Mouse (Mus musculus) hindbrain, embryonic 11.5 days (tissue): Measurements from ENCODE around the gene Lmntd2. TPM values are rescaled to one million over a fixed set of nuclear protein-coding genes. Genes with fewer than 3 reads are reported as not detected.

Experiments
- ATAC-seq: fragments of 200-750 bp; cut with Nextera tagmentation; 2 replicates; pipeline ENCODE4 v1.8.0; 2017; ENCODE audit warnings: mild to moderate bottlenecking, moderate TSS enrichment, moderate library complexity; ENCODE audit not compliant: low FRiP score
- DNase-seq: peaks from one replicate; pipeline ENCODE4 v3.0.0-alpha.2; 2015; ENCODE audit warnings: low spot score
- H3K27ac ChIP-seq: fragments of 300-500 bp; sonication (generic); 2 replicates; pipeline ENCODE4 v1.5.1; 2014; ENCODE audit warnings: mild to moderate bottlenecking, low read depth, low read length
- H3K27me3 ChIP-seq: fragments of 300-500 bp; sonication (generic); 2 replicates; pipeline ENCODE4 v1.6.1; 2014; ENCODE audit warnings: mild to moderate bottlenecking, low read length, moderate library complexity, mixed read lengths; ENCODE audit not compliant: control insufficient read depth, insufficient read depth
- H3K36me3 ChIP-seq: fragments of 300-500 bp; sonication (generic); 2 replicates; pipeline ENCODE4 v1.6.1; 2014; ENCODE audit warnings: mild to moderate bottlenecking, low read length, moderate library complexity, mixed read lengths; ENCODE audit not compliant: control insufficient read depth, insufficient read depth
- H3K4me1 ChIP-seq: fragments of 300-500 bp; sonication (generic); replicated peaks from 2 replicates; pipeline ENCODE4 v1.6.1; 2014; ENCODE audit warnings: low read length, mixed read lengths; ENCODE audit not compliant: control insufficient read depth, insufficient read depth
- H3K4me2 ChIP-seq: fragments of 300-500 bp; sonication (generic); replicated peaks from 2 replicates; pipeline ENCODE4 v1.6.1; 2014; ENCODE audit warnings: mild to moderate bottlenecking, low read depth, low read length
- H3K4me3 ChIP-seq: fragments of 300-500 bp; sonication (generic); 2 replicates; pipeline ENCODE4 v1.5.1; 2014; ENCODE audit warnings: low read depth, low read length
- H3K9ac ChIP-seq: fragments of 300-500 bp; sonication (generic); 2 replicates; pipeline ENCODE4 v1.6.1; 2014; ENCODE audit warnings: low read depth, low read length
- H3K9me3 ChIP-seq: fragments of 300-500 bp; sonication (generic); 2 replicates; pipeline ENCODE4 v1.6.1; 2016; ENCODE audit warnings: low read length; ENCODE audit not compliant: control insufficient read depth
- WGBS: fragments of 180-500 bp; shearing (Covaris S2); extraction: QIAGEN DNeasy Blood & Tissue Kit; methylation state at CpG from one replicate; pipeline ENCODE4 v1.1.7; 2014; 5-methylcytosine and 5-hydroxymethylcytosine counted together
- polyA plus RNA-seq: library from polyadenylated mRNA; unstranded; fragments of >200 nt; fragmentation: Nextera tagmentation; extraction: Ambion mirVana; gene quantifications from 2 replicates; pipeline ENCODE4 v1.2.1, GENCODE M21; 2014

Lmntd2 gene
- polyA plus RNA-seq, 1 experiment from 2014 or later: 2.3 TPM

- no peaks in the 10 kb centered on the region for H3K9me3 ChIP-seq
- no peak overlapping the region for H3K27ac ChIP-seq
- no peak overlapping the region for H3K9ac ChIP-seq
- no peak for ATAC-seq
- H3K36me3 ChIP-seq: no peaks in the 10 kb centered on the region
- DNase-seq: no peak
- H3K27me3 ChIP-seq: no peaks in the 10 kb centered on the region
- WGBS: 88% methylated on average over 14 of the region's 14 CpGs
- no peak overlapping the region for H3K4me3 ChIP-seq
- no peak overlapping the region for H3K4me2 ChIP-seq
- peaks cover 5% of the 10 kb centered on the region; the same call in 1 of the 2 replicates for H3K4me1 ChIP-seq
Measured at GRCm38 (mm10) chr7:141210606-141211131, 3.2 kb downstream of the Lmntd2 start.

- DNase-seq (no peak), ATAC-seq (no peak)
- Histone ChIP-seq H3K36me3 (no peaks in the 10 kb centered on the region), H3K27me3 (no peaks in the 10 kb centered on the region), H3K4me1 (peaks cover 4% of the 10 kb centered on the region; the same call in 1 of the 2 replicates), H3K9ac (no peak overlapping the region), H3K27ac (no peak overlapping the region), H3K4me3 (no peak overlapping the region), H3K9me3 (no peaks in the 10 kb centered on the region), H3K4me2 (no peak overlapping the region)
- WGBS: 81% methylated on average over 12 of the region's 12 CpGs
Measured at GRCm38 (mm10) chr7:141210137-141210536, 3.7 kb downstream of the Lmntd2 start.

DNA sequence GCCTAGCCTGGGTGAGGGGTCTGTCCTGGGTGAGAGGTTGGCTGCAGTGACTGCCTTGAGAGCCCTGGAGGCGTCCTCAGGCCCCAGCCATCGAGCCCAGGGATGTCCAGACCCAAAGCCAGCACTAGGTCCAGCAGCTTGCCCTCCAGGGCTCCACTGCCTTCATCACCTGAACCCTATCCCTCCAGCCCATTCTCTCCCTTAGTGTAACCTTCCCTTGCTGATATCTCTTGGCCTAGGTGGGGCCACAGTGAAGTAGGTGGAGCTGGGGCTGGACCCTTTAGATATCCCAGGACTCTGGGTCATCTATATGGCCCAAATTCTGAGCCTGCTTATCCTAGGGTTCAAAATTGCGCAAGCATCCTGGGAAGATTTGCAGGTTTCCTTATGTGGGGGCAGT, 4.4 kb downstream of the Lmntd2 start:
- no peak overlapping the region for H3K4me3 ChIP-seq
- DNase-seq (no peak), ATAC-seq (no peak)
- no peak overlapping the region for H3K27ac ChIP-seq
- H3K4me2 ChIP-seq: no peak overlapping the region
- H3K27me3 ChIP-seq: no peaks in the 10 kb centered on the region
- no peaks in the 10 kb centered on the region for H3K36me3 ChIP-seq
- no peak overlapping the region for H3K9ac ChIP-seq
- 83% methylated on average over 3 of the region's 3 CpGs for WGBS
- no peaks in the 10 kb centered on the region for H3K9me3 ChIP-seq
- no peaks in the 10 kb centered on the region for H3K4me1 ChIP-seq

- ATAC-seq: no peak
Measured at GRCm38 (mm10) chr7:141206182-141206937, 7.5 kb downstream of the Lmntd2 start.

GRCm38 (mm10) chr7:141205504-141205903, 8.4 kb downstream of the Lmntd2 start:
- no peak for ATAC-seq
- DNase-seq: no peak
- Histone ChIP-seq H3K27ac (no peak overlapping the region), H3K9ac (no peak overlapping the region), H3K27me3 (no peaks in the 10 kb centered on the region), H3K4me2 (no peak overlapping the region), H3K36me3 (no peaks in the 10 kb centered on the region), H3K9me3 (no peaks in the 10 kb centered on the region), H3K4me3 (no peak overlapping the region), H3K4me1 (no peaks in the 10 kb centered on the region)
- WGBS: 93% methylated on average over 5 of the region's 5 CpGs

More at GRCm38 (mm10) chr7:141206182-141206937, 7.5 kb downstream of the Lmntd2 start:
- Histone ChIP-seq H3K27ac (no peak overlapping the region), H3K9ac (no peak overlapping the region), H3K27me3 (no peaks in the 10 kb centered on the region), H3K4me3 (no peak overlapping the region), H3K4me2 (no peak overlapping the region), H3K9me3 (no peaks in the 10 kb centered on the region), H3K36me3 (no peaks in the 10 kb centered on the region), H3K4me1 (no peaks in the 10 kb centered on the region)
- no peak for DNase-seq
- WGBS: 90% methylated on average over 18 of the region's 18 CpGs

DNA sequence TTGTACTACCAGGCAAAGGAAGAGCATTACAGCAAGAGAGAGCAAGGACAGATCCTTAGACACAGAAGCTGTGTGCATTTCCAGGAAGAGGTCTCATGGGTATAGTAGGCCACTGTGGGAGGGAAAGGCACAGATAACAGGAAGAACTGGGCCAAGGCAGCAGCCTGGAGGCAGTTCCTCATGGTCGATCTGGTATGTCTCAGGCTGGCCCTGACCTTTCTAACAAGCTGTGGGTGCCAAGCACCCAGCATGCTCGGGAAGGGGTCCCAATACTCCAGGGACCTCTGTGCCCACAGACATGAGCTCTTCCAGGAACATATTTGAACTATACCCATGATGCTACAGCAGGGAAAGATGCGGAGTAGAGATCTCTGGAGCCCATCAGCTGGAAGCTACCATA, 9.3 kb downstream of the Lmntd2 start:
- no peak for ATAC-seq
- H3K27me3 ChIP-seq: no peaks in the 10 kb centered on the region
- no peak overlapping the region for H3K27ac ChIP-seq
- no peak overlapping the region for H3K4me3 ChIP-seq
- no peak overlapping the region for H3K4me2 ChIP-seq
- H3K9ac ChIP-seq: no peak overlapping the region
- H3K4me1 ChIP-seq: no peaks in the 10 kb centered on the region
- H3K36me3 ChIP-seq: no peaks in the 10 kb centered on the region
- no peak for DNase-seq
- no peaks in the 10 kb centered on the region for H3K9me3 ChIP-seq
- 77% methylated on average over 3 of the region's 3 CpGs for WGBS

DNA sequence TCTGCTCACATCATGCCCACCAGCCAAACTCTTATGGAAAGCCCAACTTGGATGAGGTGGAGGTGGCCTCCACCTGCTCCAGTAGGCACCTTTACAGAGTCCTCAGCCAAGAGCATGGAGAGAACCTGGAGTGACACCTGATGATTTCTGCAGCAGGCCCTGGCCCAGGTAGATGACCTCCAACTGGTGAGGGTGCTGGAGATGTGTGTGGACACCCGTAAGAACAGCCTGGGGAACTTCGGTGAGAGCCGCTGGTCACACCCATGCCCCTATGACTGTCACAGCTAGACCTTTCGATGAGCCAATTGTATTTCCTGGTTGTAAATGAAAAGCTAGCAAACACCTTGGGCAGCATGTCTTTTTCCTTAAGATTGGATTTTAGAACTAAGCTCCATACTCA, 15.8 kb downstream of the Lmntd2 start:
- WGBS: 95% methylated on average over 4 of the region's 4 CpGs

GRCm38 (mm10) chr7:141196619-141197282, 17.1 kb downstream of the Lmntd2 start:
- ATAC-seq (no peak), DNase-seq (no peak)
- WGBS: 88% methylated on average over 8 of the region's 8 CpGs

More for the DNA sequence above, 15.8 kb downstream of the Lmntd2 start:
- Histone ChIP-seq H3K9ac (no peak overlapping the region), H3K27ac (no peak overlapping the region), H3K4me1 (peaks cover 4% of the 10 kb centered on the region; the same call in 1 of the 2 replicates), H3K9me3 (no peaks in the 10 kb centered on the region), H3K4me2 (no peak overlapping the region), H3K36me3 (no peaks in the 10 kb centered on the region), H3K4me3 (no peak overlapping the region), H3K27me3 (no peaks in the 10 kb centered on the region)
- DNase-seq (no peak), ATAC-seq (no peak)

More at GRCm38 (mm10) chr7:141196619-141197282, 17.1 kb downstream of the Lmntd2 start:
- H3K27ac ChIP-seq: no peak overlapping the region
- peaks cover 7% of the 10 kb centered on the region; the same call in 1 of the 2 replicates for H3K4me1 ChIP-seq
- no peak overlapping the region for H3K4me2 ChIP-seq
- no peaks in the 10 kb centered on the region for H3K9me3 ChIP-seq
- no peaks in the 10 kb centered on the region for H3K27me3 ChIP-seq
- H3K9ac ChIP-seq: no peak overlapping the region
- no peak overlapping the region for H3K4me3 ChIP-seq
- no peaks in the 10 kb centered on the region for H3K36me3 ChIP-seq
